Mouse (Mus musculus): ENCODE measurements around the gene Herc2. TPM values are rescaled to one million over a fixed set of nuclear protein-coding genes. Genes with fewer than 3 reads are reported as not detected.

Gene Herc2
- total and polyA plus RNA-seq, 2 experiments from 2014 or later = 13.0 to 21.6 TPM

- Histone ChIP-seq H3K27me3 (ENCODE audit: control insufficient read depth, insufficient read depth, low read length) (no peaks in the 10 kb centered on the region), H3K4me1 (ENCODE audit: control insufficient read depth, insufficient read depth) (no peaks in the 10 kb centered on the region), H3K27ac (ENCODE audit: low read depth) (no peak overlapping the region), H3K4me3 (ENCODE audit: low read depth, low read length) (no peak overlapping the region), H3K4me2 (ENCODE audit: low read depth, low read length) (no peak overlapping the region), H3K9me3 (replicated peaks; ENCODE audit: control insufficient read depth, low read length) (no peaks in the 10 kb centered on the region), H3K9ac (replicated peaks; ENCODE audit: low read depth, low read length) (no peak overlapping the region), H3K36me3 (replicated peaks; ENCODE audit: control insufficient read depth, insufficient read depth, low read length) (no peaks in the 10 kb centered on the region)
- WGBS = 44% methylated on average over 6 of the region's 6 CpGs
- DNase-seq (ENCODE audit: low spot score) = no peak
- ATAC-seq (ENCODE audit: insufficient read depth, low read depth) = no peak
- TF ChIP-seq EP300 (IDR thresholded peaks at IDR 0.05; ENCODE audit: low read depth) (no peak), CTCF (IDR thresholded peaks at IDR 0.05; ENCODE audit: low read depth) (no peak)
Measured at GRCm38 (mm10) chr7:56015172-56015571, 34.8 kb upstream of the Herc2 start.

GRCm38 (mm10) chr7:56015837-56016236 lies 34.2 kb upstream of the Herc2 start:
- Histone ChIP-seq H3K27me3 (ENCODE audit: control insufficient read depth, insufficient read depth, low read length) (no peaks in the 10 kb centered on the region), H3K4me3 (ENCODE audit: low read depth, low read length) (no peak overlapping the region), H3K4me1 (ENCODE audit: control insufficient read depth, insufficient read depth) (no peaks in the 10 kb centered on the region), H3K36me3 (replicated peaks; ENCODE audit: control insufficient read depth, insufficient read depth, low read length) (no peaks in the 10 kb centered on the region), H3K9me3 (replicated peaks; ENCODE audit: control insufficient read depth, low read length) (no peaks in the 10 kb centered on the region), H3K4me2 (ENCODE audit: low read depth, low read length) (no peak overlapping the region), H3K27ac (ENCODE audit: low read depth) (no peak overlapping the region), H3K9ac (replicated peaks; ENCODE audit: low read depth, low read length) (no peak overlapping the region)
- ATAC-seq (ENCODE audit: insufficient read depth, low read depth) = no peak
- no peak for DNase-seq (ENCODE audit: low spot score)
- 82% methylated on average over 7 of the region's 7 CpGs for WGBS
- TF ChIP-seq EP300 (IDR thresholded peaks at IDR 0.05; ENCODE audit: low read depth) (no peak), CTCF (IDR thresholded peaks at IDR 0.05; ENCODE audit: low read depth) (no peak)

GRCm38 (mm10) chr7:56017761-56018160 lies 32.2 kb upstream of the Herc2 start:
- no peak for ATAC-seq (ENCODE audit: insufficient read depth, low read depth)
- WGBS = 79% methylated on average over 3 of the region's 3 CpGs
- H3K4me2 ChIP-seq (ENCODE audit: low read depth, low read length) = no peak overlapping the region

GRCm38 (mm10) chr7:56018446-56018971 lies 31.5 kb upstream of the Herc2 start:
- 57% methylated on average over 7 of the region's 7 CpGs for WGBS
- H3K9me3 ChIP-seq (replicated peaks; ENCODE audit: control insufficient read depth, low read length) = no peaks in the 10 kb centered on the region
- H3K27me3 ChIP-seq (ENCODE audit: control insufficient read depth, insufficient read depth, low read length) = no peaks in the 10 kb centered on the region
- H3K4me1 ChIP-seq (ENCODE audit: control insufficient read depth, insufficient read depth) = no peaks in the 10 kb centered on the region
- no peak overlapping the region for H3K27ac ChIP-seq (ENCODE audit: low read depth)
- H3K9ac ChIP-seq (replicated peaks; ENCODE audit: low read depth, low read length) = peak overlapping the region; percentile 72
- H3K36me3 ChIP-seq (replicated peaks; ENCODE audit: control insufficient read depth, insufficient read depth, low read length) = no peaks in the 10 kb centered on the region
- H3K4me2 ChIP-seq (ENCODE audit: low read depth, low read length) = peak overlapping the region; percentile 98
- no peak for TF ChIP-seq EP300 (IDR thresholded peaks at IDR 0.05; ENCODE audit: low read depth)
- TF ChIP-seq CTCF (IDR thresholded peaks at IDR 0.05; ENCODE audit: low read depth) = no peak
- ATAC-seq (ENCODE audit: insufficient read depth, low read depth) = no peak
- DNase-seq (ENCODE audit: low spot score) = no peak
- peak overlapping the region; percentile 85 for H3K4me3 ChIP-seq (ENCODE audit: low read depth, low read length)

More at GRCm38 (mm10) chr7:56017761-56018160, 32.2 kb upstream of the Herc2 start:
- Histone ChIP-seq H3K36me3 (replicated peaks; ENCODE audit: control insufficient read depth, insufficient read depth, low read length) (no peaks in the 10 kb centered on the region), H3K27me3 (ENCODE audit: control insufficient read depth, insufficient read depth, low read length) (no peaks in the 10 kb centered on the region), H3K9ac (replicated peaks; ENCODE audit: low read depth, low read length) (no peak overlapping the region), H3K27ac (ENCODE audit: low read depth) (no peak overlapping the region), H3K4me3 (ENCODE audit: low read depth, low read length) (no peak overlapping the region), H3K4me1 (ENCODE audit: control insufficient read depth, insufficient read depth) (no peaks in the 10 kb centered on the region), H3K9me3 (replicated peaks; ENCODE audit: control insufficient read depth, low read length) (no peaks in the 10 kb centered on the region)
- TF ChIP-seq EP300 (IDR thresholded peaks at IDR 0.05; ENCODE audit: low read depth) (no peak), CTCF (IDR thresholded peaks at IDR 0.05; ENCODE audit: low read depth) (no peak)
- DNase-seq (ENCODE audit: low spot score) = no peak

GRCm38 (mm10) chr7:56018972-56019929 lies 30.7 kb upstream of the Herc2 start:
- Histone ChIP-seq H3K27ac (ENCODE audit: low read depth) (no peak overlapping the region), H3K4me3 (ENCODE audit: low read depth, low read length) (peak overlapping the region; percentile 85), H3K36me3 (replicated peaks; ENCODE audit: control insufficient read depth, insufficient read depth, low read length) (no peaks in the 10 kb centered on the region), H3K4me2 (ENCODE audit: low read depth, low read length) (peak overlapping the region; percentile 98), H3K9me3 (replicated peaks; ENCODE audit: control insufficient read depth, low read length) (no peaks in the 10 kb centered on the region), H3K27me3 (ENCODE audit: control insufficient read depth, insufficient read depth, low read length) (no peaks in the 10 kb centered on the region), H3K9ac (replicated peaks; ENCODE audit: low read depth, low read length) (peak overlapping the region; percentile 72), H3K4me1 (ENCODE audit: control insufficient read depth, insufficient read depth) (no peaks in the 10 kb centered on the region)
- TF ChIP-seq EP300 (IDR thresholded peaks at IDR 0.05; ENCODE audit: low read depth) (no peak), CTCF (IDR thresholded peaks at IDR 0.05; ENCODE audit: low read depth) (no peak)
- WGBS = under 1% methylated on average over 69 of the region's 71 CpGs
- ATAC-seq (ENCODE audit: insufficient read depth, low read depth) (peak; percentile 88), DNase-seq (ENCODE audit: low spot score) (peak; percentile 67)

Measured in heart, postnatal 0 days (tissue).